Mouse (Mus musculus) splenic B cell, adult 2 months (primary cell): Measurements from ENCODE around the gene 4930523C07Rik.

Experiments
- DNase-seq: peaks from one replicate; pipeline ENCODE4 v3.0.0-alpha.2; 2011; ENCODE audit warnings: low read depth, low spot score
- H3K27me3 ChIP-seq: 2 replicates; pipeline ENCODE4 v1.6.1; 2012; ENCODE audit warnings: mild to moderate bottlenecking, low read length, moderate library complexity, mixed read lengths; ENCODE audit not compliant: control insufficient read depth, poor library complexity, insufficient read depth, severe bottlenecking
- H3K36me3 ChIP-seq: 2 replicates; pipeline ENCODE4 v1.6.1; 2012; ENCODE audit warnings: mild to moderate bottlenecking, low read length, moderate library complexity, mixed read lengths; ENCODE audit not compliant: control insufficient read depth, poor library complexity, insufficient read depth, severe bottlenecking

Gene 4930523C07Rik

DNA sequence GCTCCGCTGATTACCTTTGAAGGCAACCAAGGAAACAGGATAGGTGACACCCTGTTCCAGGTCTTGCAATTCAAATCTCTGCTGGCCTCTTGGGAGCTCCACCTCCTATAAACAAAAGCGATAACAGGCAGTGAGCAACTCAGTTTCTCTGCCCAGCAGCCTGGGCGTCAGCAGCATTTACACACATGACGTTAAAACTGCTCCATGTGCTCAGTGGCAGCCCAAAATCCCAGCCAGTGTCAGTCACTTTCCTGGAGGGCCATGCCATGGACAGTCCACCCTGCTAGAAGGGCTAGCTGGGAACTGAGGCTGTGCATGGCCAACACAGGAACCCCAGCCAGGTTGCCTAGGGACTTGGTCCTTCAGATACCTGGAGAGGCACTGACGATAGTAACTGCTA lies 61.2 kb downstream of the 4930523C07Rik start:
- no peaks in the 10 kb centered on the region for H3K36me3 ChIP-seq
- H3K27me3 ChIP-seq, result no peaks in the 10 kb centered on the region
- no peak for DNase-seq

- DNase-seq, result no peak
- Histone ChIP-seq H3K27me3 (no peaks in the 10 kb centered on the region), H3K36me3 (no peaks in the 10 kb centered on the region)
Observed at GRCm38 (mm10) chr1:160108604-160109003, 64.4 kb downstream of the 4930523C07Rik start.

- no peaks in the 10 kb centered on the region for H3K36me3 ChIP-seq
- no peak for DNase-seq
- H3K27me3 ChIP-seq, result no peaks in the 10 kb centered on the region
Observed at GRCm38 (mm10) chr1:160123957-160124356, 79.8 kb downstream of the 4930523C07Rik start.
